Mouse (Mus musculus) intestine, embryonic 14.5 days (tissue): ENCODE measurements at regions not wholly inside any gene's neighbourhood (a gene's known extent, or its start where the extent isn't known, plus 50 kb on each side); places are given as distances from the start of the nearest gene placed in this dataset.

Source experiments
- ATAC-seq: fragments of 200-750 bp; cut with Nextera tagmentation; replicated peaks from 2 replicates; pipeline ENCODE4 v1.8.0; 2017; ENCODE audit warnings: low read depth, moderate number of reproducible peaks, moderate TSS enrichment, moderate library complexity; ENCODE audit not compliant: low FRiP score, low TSS enrichment
- DNase-seq: peaks from one replicate; pipeline ENCODE4 v3.0.0-alpha.2; 2018; ENCODE audit warnings: low spot score
- H3K27ac ChIP-seq: fragments of 300-500 bp; sonication (generic); 2 replicates; pipeline ENCODE4 v1.5.1; 2014; ENCODE audit warnings: low read depth, mild to moderate bottlenecking, control low read depth
- H3K27me3 ChIP-seq: fragments of 300-500 bp; sonication (generic); replicated peaks from 2 replicates; pipeline ENCODE4 v1.6.1; 2014; ENCODE audit warnings: low read length, control low read depth; ENCODE audit not compliant: control insufficient read depth, insufficient read depth
- H3K36me3 ChIP-seq: fragments of 300-500 bp; sonication (generic); 2 replicates; pipeline ENCODE4 v1.6.1; 2014; ENCODE audit warnings: low read length, control low read depth; ENCODE audit not compliant: control insufficient read depth, insufficient read depth
- H3K4me1 ChIP-seq: fragments of 300-500 bp; sonication (generic); replicated peaks from 2 replicates; pipeline ENCODE4 v1.6.1; 2014; ENCODE audit warnings: low read length, control low read depth, mixed read lengths; ENCODE audit not compliant: control insufficient read depth, insufficient read depth
- H3K4me2 ChIP-seq: fragments of 300-500 bp; sonication (generic); 2 replicates; pipeline ENCODE4 v1.6.1; 2014; ENCODE audit warnings: low read length
- H3K4me3 ChIP-seq: fragments of 300-500 bp; sonication (generic); 2 replicates; pipeline ENCODE4 v1.5.1; 2014; ENCODE audit warnings: low read depth, low read length, control low read depth, mixed read lengths
- H3K9ac ChIP-seq: fragments of 300-500 bp; sonication (generic); 2 replicates; pipeline ENCODE4 v1.6.1; 2014; ENCODE audit warnings: mild to moderate bottlenecking, low read length
- H3K9me3 ChIP-seq: fragments of 300-500 bp; sonication (generic); 2 replicates; pipeline ENCODE4 v1.6.1; 2016; ENCODE audit warnings: low read length, control low read depth; ENCODE audit not compliant: control insufficient read depth
- WGBS: fragments of 180-500 bp; shearing (Covaris S2); extraction: QIAGEN DNeasy Blood & Tissue Kit; methylation state at CpG from one replicate; pipeline ENCODE4 v1.1.7; 2014; 5-methylcytosine and 5-hydroxymethylcytosine counted together

GRCm38 (mm10) chr17:84100523-84100922 lies 87.2 kb downstream of the Zfp36l2 start:
- ATAC-seq, result no peak
- WGBS, result 57% methylated on average over 10 of the region's 10 CpGs
- no peak overlapping the region; the same call in 1 of the 2 replicates for H3K9ac ChIP-seq
- H3K36me3 ChIP-seq, result no peaks in the 10 kb centered on the region
- no peak overlapping the region for H3K4me3 ChIP-seq
- H3K9me3 ChIP-seq, result no peaks in the 10 kb centered on the region
- H3K27me3 ChIP-seq, result no peaks in the 10 kb centered on the region
- peaks cover 19% of the 10 kb centered on the region for H3K4me1 ChIP-seq
- DNase-seq, result no peak
- H3K4me2 ChIP-seq, result no peak overlapping the region
- no peak overlapping the region for H3K27ac ChIP-seq

- Histone ChIP-seq H3K9ac (no peak overlapping the region), H3K27me3 (no peaks in the 10 kb centered on the region), H3K36me3 (no peaks in the 10 kb centered on the region), H3K27ac (no peak overlapping the region), H3K9me3 (no peaks in the 10 kb centered on the region), H3K4me1 (peaks cover 19% of the 10 kb centered on the region), H3K4me3 (no peak overlapping the region), H3K4me2 (no peak overlapping the region)
- DNase-seq (no peak), ATAC-seq (no peak)
- 84% methylated on average over 9 of the region's 9 CpGs for WGBS
Measured at GRCm38 (mm10) chr17:84099737-84100136, 88.0 kb downstream of the Zfp36l2 start.

GRCm38 (mm10) chr17:84097871-84098430 lies 89.8 kb downstream of the Zfp36l2 start:
- H3K4me1 ChIP-seq, result peaks cover 19% of the 10 kb centered on the region
- no peaks in the 10 kb centered on the region for H3K27me3 ChIP-seq
- ATAC-seq (no peak), DNase-seq (no peak)
- H3K27ac ChIP-seq, result no peak overlapping the region
- H3K9ac ChIP-seq, result no peak overlapping the region
- H3K9me3 ChIP-seq, result no peaks in the 10 kb centered on the region
- no peak overlapping the region for H3K4me2 ChIP-seq
- H3K4me3 ChIP-seq, result no peak overlapping the region
- 92% methylated on average over 6 of the region's 6 CpGs for WGBS
- H3K36me3 ChIP-seq, result no peaks in the 10 kb centered on the region

- H3K4me1 ChIP-seq, result peaks cover 19% of the 10 kb centered on the region
- H3K27ac ChIP-seq, result no peak overlapping the region
- ATAC-seq, result no peak
- no peaks in the 10 kb centered on the region for H3K9me3 ChIP-seq
- no peaks in the 10 kb centered on the region for H3K36me3 ChIP-seq
- H3K27me3 ChIP-seq, result no peaks in the 10 kb centered on the region
- no peak overlapping the region for H3K4me3 ChIP-seq
- no peak for DNase-seq
- WGBS, result 75% methylated on average over 13 of the region's 13 CpGs
- no peak overlapping the region for H3K9ac ChIP-seq
- no peak overlapping the region for H3K4me2 ChIP-seq
Measured at GRCm38 (mm10) chr17:84097286-84097685, 90.5 kb downstream of the Zfp36l2 start.

- Histone ChIP-seq H3K27ac (peak overlapping the region; percentile 24), H3K4me1 (peaks cover 19% of the 10 kb centered on the region), H3K27me3 (no peaks in the 10 kb centered on the region), H3K4me2 (peak overlapping the region; percentile 70), H3K9me3 (no peaks in the 10 kb centered on the region), H3K4me3 (peak overlapping the region; percentile 30), H3K36me3 (no peaks in the 10 kb centered on the region), H3K9ac (peak overlapping the region; percentile 63)
- 6% methylated on average over 59 of the region's 59 CpGs for WGBS
- ATAC-seq (peak; percentile 69), DNase-seq (peak; percentile 87)
Measured at GRCm38 (mm10) chr17:84096345-84097260, 91.1 kb downstream of the Zfp36l2 start.

GRCm38 (mm10) chr17:84095829-84096228 lies 91.9 kb downstream of the Zfp36l2 start:
- H3K9me3 ChIP-seq, result no peaks in the 10 kb centered on the region
- H3K9ac ChIP-seq, result peak overlapping the region; percentile 63; the same call in 1 of the 2 replicates
- WGBS, result 33% methylated on average over 4 of the region's 4 CpGs
- no peak for DNase-seq
- H3K4me2 ChIP-seq, result peak overlapping the region; percentile 70; the same call in 1 of the 2 replicates
- no peak overlapping the region for H3K4me3 ChIP-seq
- H3K27ac ChIP-seq, result 0 out of 2 replicates have a peak overlapping the region, but pooled peaks have one; percentile 7
- no peaks in the 10 kb centered on the region for H3K36me3 ChIP-seq
- H3K27me3 ChIP-seq, result no peaks in the 10 kb centered on the region
- peaks cover 19% of the 10 kb centered on the region for H3K4me1 ChIP-seq
- peak; percentile 28; the same call in 1 of the 2 replicates for ATAC-seq

- Histone ChIP-seq H3K36me3 (no peaks in the 10 kb centered on the region), H3K27me3 (no peaks in the 10 kb centered on the region), H3K4me2 (no peak overlapping the region), H3K4me1 (peaks cover 13% of the 10 kb centered on the region), H3K27ac (no peak overlapping the region), H3K9me3 (no peaks in the 10 kb centered on the region), H3K4me3 (no peak overlapping the region), H3K9ac (no peak overlapping the region)
- ATAC-seq, result no peak
- 82% methylated on average over 2 of the region's 2 CpGs for WGBS
- no peak for DNase-seq
Measured at GRCm38 (mm10) chr17:84095089-84095488, 92.7 kb downstream of the Zfp36l2 start.

- Histone ChIP-seq H3K4me1 (peaks cover 28% of the 10 kb centered on the region), H3K27me3 (no peaks in the 10 kb centered on the region), H3K9ac (no peak overlapping the region), H3K27ac (peak overlapping the region; percentile 18; the same call in 1 of the 2 replicates), H3K9me3 (no peaks in the 10 kb centered on the region), H3K4me2 (no peak overlapping the region), H3K4me3 (no peak overlapping the region), H3K36me3 (no peaks in the 10 kb centered on the region)
- no peak for DNase-seq
- 87% methylated on average over 12 of the region's 12 CpGs for WGBS
- ATAC-seq, result no peak
Measured at GRCm38 (mm10) chr17:84086394-84086793, 101.4 kb downstream of the Zfp36l2 start.
